In the genomic region with DNA sequence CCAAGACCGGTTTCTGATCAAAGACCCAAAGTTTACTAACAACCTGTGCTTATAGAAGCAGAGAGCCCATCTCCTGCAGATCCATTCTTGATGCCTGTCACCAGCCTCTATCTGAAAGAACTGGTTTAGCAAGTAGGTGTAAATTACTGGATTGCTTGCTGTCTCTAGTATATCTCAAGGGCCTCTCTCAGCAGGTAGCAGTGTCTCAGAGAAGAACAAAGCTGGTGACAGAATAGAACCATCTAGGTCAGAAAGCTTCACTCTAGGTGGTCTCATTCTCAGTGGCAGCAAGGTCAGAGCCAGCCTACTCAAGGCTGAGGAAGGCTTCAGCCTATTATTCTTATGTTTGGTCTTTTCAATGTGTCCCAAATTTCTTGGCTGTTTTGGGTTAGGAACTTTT, we compare ENCODE assay signal across 29 mouse cellular contexts. TPM values are rescaled to one million over a fixed set of nuclear protein-coding genes. Genes with fewer than 3 reads are reported as not detected.
DNase-seq lines count a peak whose midpoint lies in the region; ATAC-seq lines count a peak whose summit lies in the region.
"Had no signal": no experiment of that assay in that cellular context is flagged by ENCODE, and none has a peak within 500 bp of the region (broad histone marks: within the 10 kb centered on the region; RNA-seq: fewer than 3 reads in every experiment).

No protein-coding gene starts in this region.

- no peaks in the 10 kb centered on the region for H3K4me1 ChIP-seq in embryonic facial prominence, embryonic 14.5 days (ENCODE audit: control insufficient read depth, insufficient read depth, low read length)
- no peaks in the 10 kb centered on the region for H3K4me1 ChIP-seq in embryonic facial prominence, embryonic 10.5 days
- 0 out of 2 replicates have a peak, but pooled peaks cover 4% of the 10 kb centered on the region for H3K4me1 ChIP-seq in hindbrain, embryonic 10.5 days (replicated peaks)

- no peak overlapping the region for H3K9ac ChIP-seq in embryonic facial prominence, embryonic 14.5 days (ENCODE audit: low read depth, low read length)

- H3K27ac ChIP-seq in embryonic facial prominence, embryonic 14.5 days (replicated peaks; ENCODE audit: low read depth, low read length): no peak overlapping the region
- no peak overlapping the region for H3K27ac ChIP-seq in embryonic facial prominence, embryonic 10.5 days (replicated peaks)
- no peak overlapping the region for H3K27ac ChIP-seq in hindbrain, embryonic 10.5 days

- no peak overlapping the region for H3K4me3 ChIP-seq in embryonic facial prominence, embryonic 14.5 days (ENCODE audit: low read depth, low read length)
- no peak overlapping the region for H3K4me3 ChIP-seq in embryonic facial prominence, embryonic 10.5 days
- no peak overlapping the region for H3K4me3 ChIP-seq in hindbrain, embryonic 10.5 days

- no peaks in the 10 kb centered on the region for H3K36me3 ChIP-seq in embryonic facial prominence, embryonic 14.5 days (ENCODE audit: control insufficient read depth, insufficient read depth, low read length)
- no peaks in the 10 kb centered on the region for H3K36me3 ChIP-seq in embryonic facial prominence, embryonic 10.5 days (replicated peaks)
- H3K36me3 ChIP-seq in hindbrain, embryonic 10.5 days: no peaks in the 10 kb centered on the region
- H3K36me3 ChIP-seq: G1E had no signal

- no peaks in the 10 kb centered on the region for H3K27me3 ChIP-seq in embryonic facial prominence, embryonic 14.5 days (replicated peaks; ENCODE audit: control insufficient read depth, insufficient read depth, low read length)
- H3K27me3 ChIP-seq in embryonic facial prominence, embryonic 10.5 days (replicated peaks; ENCODE audit: low read depth, poor library complexity, severe bottlenecking): no peaks in the 10 kb centered on the region
- no peaks in the 10 kb centered on the region for H3K27me3 ChIP-seq in hindbrain, embryonic 10.5 days (ENCODE audit: insufficient read depth, poor library complexity, severe bottlenecking)
- H3K27me3 ChIP-seq: CH12.LX, Patski had no signal

- 29% methylated on average over 1 of the region's 1 CpGs for WGBS in embryonic facial prominence, embryonic 14.5 days
- 41% methylated on average over 1 of the region's 1 CpGs for WGBS in embryonic facial prominence, embryonic 10.5 days
- 22% methylated on average over 1 of the region's 1 CpGs for WGBS in hindbrain, embryonic 10.5 days

- 0 out of 2 replicates have a peak, but pooled peaks cover 6% of the 10 kb centered on the region for H3K9me3 ChIP-seq in embryonic facial prominence, embryonic 14.5 days (ENCODE audit: control insufficient read depth, low read length)
- H3K9me3 ChIP-seq in embryonic facial prominence, embryonic 10.5 days: no peaks in the 10 kb centered on the region
- H3K9me3 ChIP-seq in hindbrain, embryonic 10.5 days: no peaks in the 10 kb centered on the region
- H3K9me3 ChIP-seq: G1E had no signal

- no peak for ATAC-seq in embryonic facial prominence, embryonic 14.5 days (ENCODE audit: low read depth)
- ATAC-seq: activated CD4-positive, CD25-positive, alpha-beta regulatory T cell, adult 4 months; CD4-positive, CD25-positive, alpha-beta regulatory T cell, adult 4 months; Patski had no signal

- H3K4me2 ChIP-seq in embryonic facial prominence, embryonic 14.5 days (ENCODE audit: low read depth, low read length): no peak overlapping the region

- DNase-seq in embryonic facial prominence, embryonic 14.5 days (ENCODE audit: low spot score): peak; percentile 26
- no peak for DNase-seq in embryonic facial prominence, embryonic 10.5 days (ENCODE audit: low spot score)
- DNase-seq in ES-CJ7 (ENCODE audit: low read depth, low spot score): peak; percentile 56
- peak; percentile 72 for DNase-seq in R1 (ENCODE audit: low read depth, low spot score)
- DNase-seq in ZHBTc4 (ENCODE audit: low read depth, low spot score): peak; percentile 44
- no peak for DNase-seq in cerebellum, adult 18-20 months
- no peak for DNase-seq in layer of hippocampus, postnatal 14 days (ENCODE audit: low spot score in 2 of 2)
- no peak for DNase-seq in hindbrain, embryonic 10.5 days (ENCODE audit: low spot score)
- DNase-seq: adrenal gland, adult 2 months; adrenal gland, adult 8-10 months; adrenal gland, postnatal 10 days; adrenal gland, postnatal 14 days; adrenal gland, postnatal 25 days; adrenal gland, postnatal 36 days; B cell, adult 2 months; cerebellum, adult 11 months; cerebellum, adult 11-12 months; cerebellum, adult 2 months; cerebellum, adult 8-10 months; cerebellum, adult 9-10 months had no signal

RNA-seq across cellular contexts. Expression of gene Rpf1, which starts 22.4 kb away (rescaled TPM):
- 39.8 and 43.6 TPM in 2 replicates for polyA plus RNA-seq in embryonic facial prominence, embryonic 14.5 days (2014; fragmentation: Nextera tagmentation; extraction: Ambion mirVana)
- 65.8 and 66.6 TPM in 2 replicates for polyA plus RNA-seq in embryonic facial prominence, embryonic 10.5 days (2016; fragmentation: Nextera tagmentation; extraction: Ambion mirVana)
- total RNA-seq in layer of hippocampus, postnatal 14 days (2021): 10 to 100 TPM; 14.3 to 15.0 TPM
- 63.4 and 65.1 TPM in 2 replicates for polyA plus RNA-seq in hindbrain, embryonic 10.5 days (2016; fragmentation: Nextera tagmentation; extraction: Ambion mirVana)

RNA-seq across cellular contexts. Expression of gene Uox, which starts 26.6 kb away (rescaled TPM):
- 0.17 and 0.85 TPM in 2 replicates for polyA plus RNA-seq in embryonic facial prominence, embryonic 14.5 days (2014; fragmentation: Nextera tagmentation; extraction: Ambion mirVana)
- not detected in 2 replicates for polyA plus RNA-seq in embryonic facial prominence, embryonic 10.5 days (2016; fragmentation: Nextera tagmentation; extraction: Ambion mirVana)
- not detected for total RNA-seq in layer of hippocampus, postnatal 14 days (2021)
- not detected in 2 replicates for polyA plus RNA-seq in hindbrain, embryonic 10.5 days (2016; fragmentation: Nextera tagmentation; extraction: Ambion mirVana)
- total RNA-seq: adrenal gland, postnatal 25 days; CH12.LX; ES-E14; MEL had no signal
- polyA plus RNA-seq: activated CD4-positive, CD25-positive, alpha-beta regulatory T cell, adult 4 months; adrenal gland, adult 2 months; brain, embryonic 14.5 days; C2C12; CD4-positive, CD25-positive, alpha-beta regulatory T cell, adult 4 months; G1E had no signal

RNA-seq across cellular contexts. Expression of gene Gng5, which starts 44.0 kb away (rescaled TPM):
- 846 and 915 TPM in 2 replicates for polyA plus RNA-seq in embryonic facial prominence, embryonic 14.5 days (2014; fragmentation: Nextera tagmentation; extraction: Ambion mirVana)
- polyA plus RNA-seq in embryonic facial prominence, embryonic 10.5 days (2016; fragmentation: Nextera tagmentation; extraction: Ambion mirVana): 1,248 and 1,288 TPM in 2 replicates
- total RNA-seq in layer of hippocampus, postnatal 14 days (2021): 10 to 100 TPM; 49.4 to 60.7 TPM
- 1,255 and 1,284 TPM in 2 replicates for polyA plus RNA-seq in hindbrain, embryonic 10.5 days (2016; fragmentation: Nextera tagmentation; extraction: Ambion mirVana)

RNA-seq across cellular contexts. Expression of gene Spata1, which starts 44.1 kb away (rescaled TPM):
- 5.1 and 6.0 TPM in 2 replicates for polyA plus RNA-seq in embryonic facial prominence, embryonic 14.5 days (2014; fragmentation: Nextera tagmentation; extraction: Ambion mirVana)
- 6.0 and 7.4 TPM in 2 replicates for polyA plus RNA-seq in embryonic facial prominence, embryonic 10.5 days (2016; fragmentation: Nextera tagmentation; extraction: Ambion mirVana)
- total RNA-seq in layer of hippocampus, postnatal 14 days (2021): 1 to 10 TPM; 2.1 to 3.0 TPM
- 5.0 and 5.5 TPM in 2 replicates for polyA plus RNA-seq in hindbrain, embryonic 10.5 days (2016; fragmentation: Nextera tagmentation; extraction: Ambion mirVana)

Comparison
In these comparisons a context has a peak if more than half of its experiments do, and no peak if none do; other contexts are left out.
1. DNase-seq: peak in embryonic facial prominence, embryonic 14.5 days (single experiment), ES-CJ7 (single experiment), R1 (single experiment) and ZHBTc4 (single experiment); none in embryonic facial prominence, embryonic 10.5 days (single experiment), cerebellum, adult 18-20 months (0 of 2), layer of hippocampus, postnatal 14 days (0 of 2) and hindbrain, embryonic 10.5 days (single experiment).